Mouse (Mus musculus) midbrain, embryonic 11.5 days (tissue): ENCODE results near the gene Mrps23. TPM values are rescaled to one million over a fixed set of nuclear protein-coding genes. Genes with fewer than 3 reads are reported as not detected.
A peak's percentile ranks its signal among the peaks of the same experiment; 100 is the strongest.

Experiments used
- ATAC-seq: fragments of 200-750 bp; cut with Nextera tagmentation; 2 replicates; pipeline ENCODE4 v1.8.0; 2017; ENCODE audit warnings: moderate TSS enrichment, moderate library complexity; ENCODE audit not compliant: low FRiP score
- DNase-seq: peaks from one replicate; pipeline ENCODE4 v3.0.0; 2015; ENCODE audit warnings: low spot score; ENCODE audit errors: missing footprints
- H3K27ac ChIP-seq: fragments of 300-500 bp; sonication (generic); 2 replicates; pipeline ENCODE4 v1.5.1; 2014; ENCODE audit warnings: low read depth, low read length
- H3K27me3 ChIP-seq: fragments of 300-500 bp; sonication (generic); 2 replicates; pipeline ENCODE4 v1.6.1; 2014; ENCODE audit warnings: mild to moderate bottlenecking, low read length, moderate library complexity, mixed read lengths; ENCODE audit not compliant: control insufficient read depth, insufficient read depth
- H3K36me3 ChIP-seq: fragments of 300-500 bp; sonication (generic); 2 replicates; pipeline ENCODE4 v1.6.1; 2014; ENCODE audit warnings: mild to moderate bottlenecking, low read length, moderate library complexity, mixed read lengths; ENCODE audit not compliant: control insufficient read depth, insufficient read depth
- H3K4me1 ChIP-seq: fragments of 300-500 bp; sonication (generic); 2 replicates; pipeline ENCODE4 v1.6.1; 2014; ENCODE audit warnings: low read length; ENCODE audit not compliant: control insufficient read depth, insufficient read depth
- H3K4me2 ChIP-seq: fragments of 300-500 bp; sonication (generic); 2 replicates; pipeline ENCODE4 v1.6.1; 2014; ENCODE audit warnings: mild to moderate bottlenecking, moderate library complexity
- H3K4me3 ChIP-seq: fragments of 300-500 bp; sonication (generic); 2 replicates; pipeline ENCODE4 v1.5.1; 2014; ENCODE audit warnings: low read depth, low read length
- H3K9ac ChIP-seq: fragments of 300-500 bp; sonication (generic); 2 replicates; pipeline ENCODE4 v1.6.1; 2014; ENCODE audit warnings: low read length
- H3K9me3 ChIP-seq: fragments of 300-500 bp; sonication (generic); 2 replicates; pipeline ENCODE4 v1.6.1; 2016; ENCODE audit warnings: low read length; ENCODE audit not compliant: control insufficient read depth
- WGBS: fragments of 180-500 bp; shearing (Covaris S2); extraction: QIAGEN DNeasy Blood & Tissue Kit; methylation state at CpG from one replicate; pipeline ENCODE4 v1.1.7; 2014; 5-methylcytosine and 5-hydroxymethylcytosine counted together
- polyA plus RNA-seq: library from polyadenylated mRNA; unstranded; fragments of >200 nt; fragmentation: Nextera tagmentation; extraction: Ambion mirVana; gene quantifications from 2 replicates; pipeline ENCODE4 v1.2.1, GENCODE M21; 2014

The Mrps23 gene
- polyA plus RNA-seq, 1 experiment from 2014 or later: 88.8 TPM

- Histone ChIP-seq H3K27ac (peak overlapping the region; percentile 92), H3K36me3 (no peaks in the 10 kb centered on the region), H3K9me3 (no peaks in the 10 kb centered on the region), H3K4me3 (peak overlapping the region; percentile 27), H3K4me2 (peak overlapping the region; percentile 73), H3K9ac (peak overlapping the region; percentile 61), H3K27me3 (peaks cover 2% of the 10 kb centered on the region; the same call in 1 of the 2 replicates), H3K4me1 (peaks cover 28% of the 10 kb centered on the region)
- under 1% methylated on average over 15 of the region's 15 CpGs for WGBS
- peak; percentile 98 for DNase-seq
- peak; percentile 77 for ATAC-seq
Observed at GRCm38 (mm10) chr11:88161651-88162362, 42.4 kb upstream of the Mrps23 start.

- Histone ChIP-seq H3K4me1 (peaks cover 28% of the 10 kb centered on the region), H3K27ac (0 out of 2 replicates have a peak overlapping the region, but pooled peaks have one; percentile 25), H3K9ac (no peak overlapping the region), H3K9me3 (no peaks in the 10 kb centered on the region), H3K4me2 (no peak overlapping the region), H3K27me3 (peaks cover 2% of the 10 kb centered on the region; the same call in 1 of the 2 replicates), H3K4me3 (no peak overlapping the region), H3K36me3 (no peaks in the 10 kb centered on the region)
- no peak for ATAC-seq
- DNase-seq: no peak
- 56% methylated on average over 4 of the region's 4 CpGs for WGBS
Observed at GRCm38 (mm10) chr11:88162740-88163139, 41.4 kb upstream of the Mrps23 start.

- Histone ChIP-seq H3K4me3 (no peak overlapping the region), H3K4me1 (peaks cover 32% of the 10 kb centered on the region)
Observed at GRCm38 (mm10) chr11:88164213-88164723, 39.9 kb upstream of the Mrps23 start.

GRCm38 (mm10) chr11:88164801-88165377, 39.3 kb upstream of the Mrps23 start:
- no peaks in the 10 kb centered on the region for H3K9me3 ChIP-seq
- no peak overlapping the region for H3K4me2 ChIP-seq
- no peak for ATAC-seq
- no peaks in the 10 kb centered on the region for H3K36me3 ChIP-seq
- no peak overlapping the region for H3K4me3 ChIP-seq
- H3K27me3 ChIP-seq: 0 out of 2 replicates have a peak, but pooled peaks cover 3% of the 10 kb centered on the region
- WGBS: 61% methylated on average over 15 of the region's 15 CpGs
- no peak overlapping the region for H3K9ac ChIP-seq
- peaks cover 35% of the 10 kb centered on the region for H3K4me1 ChIP-seq
- no peak for DNase-seq
- no peak overlapping the region for H3K27ac ChIP-seq

More at GRCm38 (mm10) chr11:88164213-88164723, 39.9 kb upstream of the Mrps23 start:
- Histone ChIP-seq H3K36me3 (no peaks in the 10 kb centered on the region), H3K27me3 (0 out of 2 replicates have a peak, but pooled peaks cover 4% of the 10 kb centered on the region), H3K9ac (no peak overlapping the region), H3K9me3 (no peaks in the 10 kb centered on the region), H3K4me2 (no peak overlapping the region), H3K27ac (no peak overlapping the region)
- 85% methylated on average over 7 of the region's 7 CpGs for WGBS
- no peak for ATAC-seq
- no peak for DNase-seq

GRCm38 (mm10) chr11:88165683-88166364, 38.4 kb upstream of the Mrps23 start:
- Histone ChIP-seq H3K27me3 (0 out of 2 replicates have a peak, but pooled peaks cover 2% of the 10 kb centered on the region), H3K4me3 (no peak overlapping the region), H3K27ac (no peak overlapping the region), H3K36me3 (no peaks in the 10 kb centered on the region), H3K9me3 (no peaks in the 10 kb centered on the region), H3K4me2 (no peak overlapping the region), H3K4me1 (peaks cover 33% of the 10 kb centered on the region), H3K9ac (no peak overlapping the region)
- WGBS: 81% methylated on average over 10 of the region's 10 CpGs
- ATAC-seq: no peak
- no peak for DNase-seq

- Histone ChIP-seq H3K4me1 (peaks cover 29% of the 10 kb centered on the region), H3K27me3 (0 out of 2 replicates have a peak, but pooled peaks cover 2% of the 10 kb centered on the region), H3K4me2 (no peak overlapping the region), H3K27ac (no peak overlapping the region), H3K9me3 (no peaks in the 10 kb centered on the region), H3K9ac (no peak overlapping the region), H3K36me3 (no peaks in the 10 kb centered on the region), H3K4me3 (no peak overlapping the region)
- 94% methylated on average over 7 of the region's 7 CpGs for WGBS
- no peak for ATAC-seq
- no peak for DNase-seq
Observed at GRCm38 (mm10) chr11:88166471-88166870, 37.7 kb upstream of the Mrps23 start.

GRCm38 (mm10) chr11:88168611-88169010, 35.6 kb upstream of the Mrps23 start:
- Histone ChIP-seq H3K4me1 (peaks cover 34% of the 10 kb centered on the region), H3K36me3 (no peaks in the 10 kb centered on the region), H3K27me3 (0 out of 2 replicates have a peak, but pooled peaks cover 2% of the 10 kb centered on the region), H3K4me3 (no peak overlapping the region), H3K9ac (no peak overlapping the region), H3K27ac (no peak overlapping the region), H3K4me2 (no peak overlapping the region), H3K9me3 (no peaks in the 10 kb centered on the region)
- no peak for DNase-seq
- 21% methylated on average over 3 of the region's 3 CpGs for WGBS
- ATAC-seq: peak; percentile 25

GRCm38 (mm10) chr11:88169531-88170040, 34.6 kb upstream of the Mrps23 start:
- no peak for ATAC-seq
- Histone ChIP-seq H3K9me3 (no peaks in the 10 kb centered on the region), H3K4me1 (peaks cover 35% of the 10 kb centered on the region), H3K4me3 (no peak overlapping the region), H3K27ac (no peak overlapping the region), H3K9ac (peak overlapping the region; percentile 14; the same call in 1 of the 2 replicates), H3K36me3 (no peaks in the 10 kb centered on the region), H3K27me3 (0 out of 2 replicates have a peak, but pooled peaks cover 2% of the 10 kb centered on the region), H3K4me2 (peak overlapping the region; percentile 25)
- DNase-seq: no peak
- 18% methylated on average over 32 of the region's 32 CpGs for WGBS
